Mouse (Mus musculus): Measurements from ENCODE around the gene Crb3. TPM values are rescaled to one million over a fixed set of nuclear protein-coding genes. Genes with fewer than 3 reads are reported as not detected.
A peak's percentile ranks its signal among the peaks of the same experiment; 100 is the strongest.

The Crb3 gene
- total RNA-seq, 2 experiments from 2014 or later: 0.71 to 1.2 TPM

DNA sequence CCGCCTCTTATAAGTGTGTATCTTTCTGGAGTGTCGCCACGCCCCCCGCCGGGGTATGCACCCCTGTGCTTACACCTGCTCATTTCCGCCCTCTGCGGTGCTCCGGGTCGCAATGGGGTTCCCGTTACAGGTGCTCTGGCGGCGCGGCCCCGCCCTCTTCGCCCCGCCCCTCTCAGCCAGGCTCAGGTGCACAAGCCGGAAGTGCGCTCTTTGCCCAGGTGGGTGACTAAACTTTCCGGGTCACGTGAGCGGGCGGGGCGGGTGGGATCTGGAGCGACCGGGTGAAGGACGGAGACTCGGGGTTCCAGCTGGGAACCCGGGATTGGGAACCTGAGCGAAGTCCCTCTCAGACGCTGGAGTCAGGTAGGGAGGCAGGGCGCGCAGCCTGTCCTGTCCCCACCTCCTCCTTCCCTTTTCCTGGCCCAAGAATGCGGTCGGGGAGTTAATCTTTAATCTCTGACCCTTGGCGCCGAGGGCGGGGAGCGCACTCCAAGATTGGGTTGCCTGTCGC, 3.2 kb downstream of the Crb3 start:
- DNase-seq (ENCODE audit: low spot score in 2 of 2): no peak

DNA sequence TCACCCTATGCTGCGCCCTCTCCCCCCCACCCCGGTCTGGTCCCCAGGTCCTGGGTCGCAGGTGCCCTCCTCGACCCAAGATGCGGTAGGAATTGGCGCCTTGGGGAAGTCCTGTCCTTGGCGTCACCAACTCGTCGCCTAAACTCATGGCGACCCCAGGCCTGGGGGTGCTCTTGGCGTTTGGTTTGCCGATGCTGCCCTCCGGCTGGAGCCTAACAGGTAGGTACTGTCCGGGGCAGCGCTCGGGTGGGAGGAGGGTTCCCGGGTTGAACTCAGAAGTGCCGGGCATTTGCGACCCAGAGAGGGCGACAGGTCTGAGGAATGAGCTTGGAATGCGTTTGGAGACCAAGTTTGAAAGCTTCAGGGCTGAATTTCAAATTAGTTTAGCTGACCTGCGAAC, 3.6 kb downstream of the Crb3 start:
- DNase-seq (ENCODE audit: low spot score in 2 of 2): no peak

DNA sequence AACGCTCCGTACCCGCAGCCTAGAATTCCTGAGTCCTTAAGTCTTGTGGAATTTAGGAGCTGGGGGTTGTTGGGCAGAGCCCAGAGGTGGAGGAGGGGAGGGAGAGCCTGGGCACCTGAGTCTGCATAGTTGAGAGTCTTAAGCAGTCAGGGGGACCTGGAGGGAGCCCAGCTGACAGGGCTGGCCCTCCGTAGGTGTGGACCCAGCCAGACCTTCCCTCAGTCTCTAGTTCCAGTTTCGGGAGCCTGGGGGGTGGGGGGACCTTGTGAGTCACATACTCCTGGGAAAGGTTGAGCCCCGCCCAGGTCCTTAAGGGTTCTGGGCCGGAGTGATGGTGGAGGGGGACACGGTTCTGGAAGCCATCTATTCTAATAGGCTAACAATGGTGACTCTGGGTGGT, 4.1 kb downstream of the Crb3 start:
- no peak for DNase-seq (ENCODE audit: low spot score in 2 of 2)

DNA sequence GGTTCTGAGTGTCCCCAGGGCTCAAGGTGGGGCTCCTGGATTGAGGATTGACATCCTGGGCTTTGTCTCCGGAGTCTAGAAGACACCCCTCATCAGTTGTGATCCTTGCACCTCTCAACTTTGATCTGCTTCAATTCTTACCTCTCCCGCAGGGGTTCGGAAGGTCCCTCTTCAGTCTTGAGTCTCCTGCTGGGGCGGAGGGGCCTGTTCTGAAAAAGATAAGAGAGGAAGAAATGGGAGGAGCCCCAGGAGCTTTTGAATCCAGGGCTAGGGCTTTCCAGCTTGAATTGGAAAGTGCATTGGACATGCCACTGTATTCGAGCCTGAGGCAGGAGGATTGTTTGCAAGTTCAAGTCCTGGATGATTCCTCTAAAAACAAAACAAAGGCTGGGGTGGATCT, 8.0 kb downstream of the Crb3 start:
- DNase-seq (ENCODE audit: low spot score in 2 of 2): no peak

DNA sequence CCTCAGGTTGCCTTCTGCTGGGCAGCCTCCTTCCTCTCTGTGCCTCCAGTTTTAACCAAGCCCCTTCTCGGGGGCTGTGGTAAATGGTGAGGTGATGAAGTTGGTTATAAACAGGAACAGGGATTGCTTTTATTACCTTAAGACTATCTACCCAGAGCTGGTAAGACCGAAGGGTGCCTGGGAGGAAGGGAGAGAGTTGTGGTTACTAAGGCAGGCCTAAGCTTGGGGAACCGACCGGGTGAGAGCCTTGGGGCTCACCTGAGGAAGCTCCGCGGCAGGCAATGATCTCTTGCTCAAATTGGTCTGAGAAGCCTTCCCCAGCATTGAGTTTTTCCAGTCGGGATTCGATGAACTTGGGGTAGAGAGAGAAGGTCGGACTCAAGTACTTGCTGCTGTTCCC, 11.4 kb downstream of the Crb3 start:
- DNase-seq (ENCODE audit: low spot score in 2 of 2): no peak

DNA sequence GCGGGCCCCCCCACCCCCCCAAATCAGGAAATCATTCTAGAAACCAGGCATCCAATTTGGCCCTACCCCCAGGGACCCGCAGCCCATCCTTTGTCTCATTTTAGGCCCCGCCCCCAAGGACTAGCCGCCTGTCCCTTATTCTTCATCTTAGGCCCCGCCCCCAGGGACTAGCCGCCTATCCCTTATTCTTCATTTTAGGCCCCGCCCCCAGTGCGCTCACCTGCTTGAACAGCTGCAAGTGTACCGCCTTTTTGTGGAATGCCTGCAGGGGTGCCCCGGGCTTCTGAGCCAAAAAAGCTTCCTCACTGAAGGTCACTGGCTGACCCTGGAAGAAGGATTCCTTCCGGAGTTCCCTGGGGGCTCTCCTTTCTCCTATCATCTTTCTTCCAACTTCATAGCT, 11.8 kb downstream of the Crb3 start:
- DNase-seq (ENCODE audit: low spot score in 2 of 2): no peak

DNA sequence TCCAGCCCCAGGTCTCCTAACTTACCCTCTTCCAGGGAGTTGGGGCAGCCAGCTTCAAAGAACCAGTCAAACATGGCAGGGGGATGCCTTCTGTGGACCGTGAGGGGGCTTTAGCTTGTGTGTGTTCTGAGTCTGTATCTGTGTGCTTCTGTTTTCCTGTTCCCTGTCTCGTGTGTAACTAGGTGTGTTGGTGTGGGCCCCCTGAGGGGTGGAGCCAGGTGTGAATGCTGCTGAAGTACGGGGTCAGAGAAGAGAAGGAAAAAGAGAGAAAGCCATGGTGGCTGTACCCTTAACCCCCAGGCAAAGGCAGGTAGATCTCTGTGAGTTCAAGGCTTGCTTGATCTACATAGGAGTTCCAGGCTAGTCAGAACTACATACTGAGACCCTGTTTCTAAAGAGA, 18.0 kb downstream of the Crb3 start:
- DNase-seq (ENCODE audit: low spot score in 2 of 2): no peak

DNA sequence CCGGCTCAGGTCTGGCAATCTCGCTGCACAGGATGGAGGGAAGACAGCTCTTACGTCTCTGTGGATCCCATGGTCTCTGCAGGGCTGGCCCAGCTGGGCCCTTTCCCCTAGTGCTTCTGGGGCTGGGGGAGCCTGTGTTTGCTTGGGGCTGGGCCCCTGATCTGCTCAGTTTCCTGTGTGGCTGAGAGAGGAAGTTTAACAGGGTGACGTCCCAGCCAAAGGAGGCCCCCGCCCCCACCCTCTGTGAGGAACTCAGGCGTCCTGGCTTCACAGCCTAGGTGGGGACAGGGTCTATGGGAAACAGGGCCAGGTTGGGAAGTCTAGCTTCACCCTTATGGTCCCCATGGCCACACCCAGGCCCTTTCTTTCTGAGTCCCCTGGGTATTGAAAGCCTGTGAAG, 19.4 kb downstream of the Crb3 start, which contains the start of gene Dennd1c:
Gene Dennd1c (minus strand): TSS at position 179 of the 400 bp plus-strand sequence.
- DNase-seq (ENCODE audit: low spot score in 2 of 2): no peak

DNA sequence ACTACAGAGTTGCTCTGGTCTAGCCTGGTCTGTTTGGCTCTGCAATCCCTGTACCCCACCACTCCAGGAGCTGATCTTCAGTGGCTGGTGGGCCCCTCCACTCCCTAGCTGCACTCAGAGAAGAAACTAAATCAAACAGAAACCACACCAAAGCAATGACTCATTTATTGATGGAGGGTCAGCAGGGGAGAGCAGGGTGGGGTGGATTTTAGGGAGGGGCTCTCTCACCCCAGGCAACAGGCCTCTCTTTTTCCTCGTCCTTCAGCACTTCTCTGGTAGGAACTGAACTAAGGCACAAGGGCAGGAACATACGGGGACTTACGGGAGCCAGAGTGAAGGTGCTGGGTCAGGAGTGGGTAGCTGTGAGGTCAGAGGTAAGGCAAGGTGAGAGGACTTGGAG, 21.0 kb downstream of the Crb3 start:
- DNase-seq (ENCODE audit: low spot score in 2 of 2): no peak

DNA sequence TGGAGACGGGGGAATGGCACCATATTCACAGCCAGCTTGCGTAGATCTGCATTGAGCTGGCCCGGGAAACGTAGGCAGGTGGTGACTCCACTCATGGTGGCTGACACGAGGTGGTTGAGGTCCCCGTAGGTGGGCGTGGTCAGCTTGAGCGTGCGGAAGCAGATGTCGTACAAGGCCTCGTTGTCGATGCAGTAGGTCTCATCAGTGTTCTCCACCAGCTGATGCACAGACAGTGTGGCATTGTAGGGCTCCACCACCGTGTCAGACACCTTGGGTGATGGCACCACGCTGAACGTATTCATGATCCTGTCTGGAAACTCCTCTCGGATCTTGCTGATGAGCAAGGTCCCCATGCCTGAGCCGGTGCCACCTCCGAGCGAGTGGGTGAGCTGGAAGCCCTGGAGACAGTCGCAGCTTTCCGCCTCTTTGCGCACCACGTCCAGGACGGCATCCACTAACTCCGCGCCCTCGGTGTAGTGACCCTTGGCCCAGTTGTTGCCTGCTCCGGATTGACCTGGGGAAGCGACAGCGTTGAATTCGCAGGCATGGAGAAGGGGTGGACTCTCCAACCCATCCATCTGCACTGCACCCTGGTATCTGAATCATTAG, 22.4 kb downstream of the Crb3 start:
- no peak for DNase-seq (ENCODE audit: low spot score in 2 of 2)

DNA sequence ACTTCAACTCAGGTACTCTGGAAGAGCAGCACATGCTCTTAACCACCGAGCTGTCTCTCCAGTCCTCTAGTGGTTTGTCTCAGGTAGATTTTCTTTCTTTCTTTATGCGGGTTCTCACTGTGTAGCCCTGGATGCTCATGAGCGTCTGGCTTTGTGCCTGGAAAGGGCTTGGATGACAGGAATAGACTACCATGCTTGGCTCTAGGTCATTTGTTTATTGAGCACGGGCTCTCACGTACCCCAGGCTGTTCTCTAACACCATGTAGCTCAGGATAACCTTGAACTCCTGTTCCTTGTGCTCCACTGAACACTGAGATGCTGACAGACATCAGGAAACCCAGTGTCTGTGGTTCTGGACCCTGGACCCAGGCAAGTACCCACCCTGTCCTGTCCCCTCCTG, 23.6 kb downstream of the Crb3 start:
- DNase-seq (ENCODE audit: low spot score in 2 of 2): no peak

DNA sequence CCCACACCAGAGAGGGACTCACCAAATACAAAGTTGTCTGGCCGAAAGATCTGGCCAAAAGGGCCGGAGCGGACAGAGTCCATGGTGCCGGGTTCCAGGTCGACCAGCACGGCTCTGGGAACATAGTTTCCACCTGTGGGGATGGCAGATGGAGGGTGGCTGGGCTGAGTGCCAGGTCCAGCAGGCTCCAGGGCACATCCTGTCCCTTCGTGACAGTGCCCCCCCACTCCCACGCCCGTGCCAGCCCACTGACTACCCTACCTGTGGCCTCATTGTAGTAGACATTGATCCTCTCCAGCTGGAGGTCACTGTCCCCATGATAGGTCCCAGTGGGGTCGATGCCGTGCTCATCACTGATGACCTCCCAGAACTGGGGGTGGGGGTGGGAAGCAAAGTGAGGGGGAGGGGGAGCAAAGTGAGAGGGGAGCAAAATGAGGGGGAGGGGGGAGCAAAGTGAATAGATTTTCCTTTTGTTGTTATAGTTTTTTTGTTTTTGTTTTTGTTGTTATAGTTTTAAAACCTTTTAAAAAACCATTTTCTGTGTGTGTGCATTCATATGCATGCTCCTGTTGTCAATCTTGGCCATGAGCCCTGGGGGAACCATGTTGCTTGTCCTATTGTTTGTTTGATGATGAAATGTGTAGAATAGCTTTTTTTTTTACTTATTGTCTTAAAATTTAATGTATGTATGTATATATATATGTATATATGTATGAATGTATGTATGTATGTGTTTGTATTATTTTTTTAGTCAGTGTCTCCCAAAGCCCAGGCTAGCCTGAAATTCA, 27.3 kb downstream of the Crb3 start:
- DNase-seq (ENCODE audit: low spot score in 2 of 2): no peak

DNA sequence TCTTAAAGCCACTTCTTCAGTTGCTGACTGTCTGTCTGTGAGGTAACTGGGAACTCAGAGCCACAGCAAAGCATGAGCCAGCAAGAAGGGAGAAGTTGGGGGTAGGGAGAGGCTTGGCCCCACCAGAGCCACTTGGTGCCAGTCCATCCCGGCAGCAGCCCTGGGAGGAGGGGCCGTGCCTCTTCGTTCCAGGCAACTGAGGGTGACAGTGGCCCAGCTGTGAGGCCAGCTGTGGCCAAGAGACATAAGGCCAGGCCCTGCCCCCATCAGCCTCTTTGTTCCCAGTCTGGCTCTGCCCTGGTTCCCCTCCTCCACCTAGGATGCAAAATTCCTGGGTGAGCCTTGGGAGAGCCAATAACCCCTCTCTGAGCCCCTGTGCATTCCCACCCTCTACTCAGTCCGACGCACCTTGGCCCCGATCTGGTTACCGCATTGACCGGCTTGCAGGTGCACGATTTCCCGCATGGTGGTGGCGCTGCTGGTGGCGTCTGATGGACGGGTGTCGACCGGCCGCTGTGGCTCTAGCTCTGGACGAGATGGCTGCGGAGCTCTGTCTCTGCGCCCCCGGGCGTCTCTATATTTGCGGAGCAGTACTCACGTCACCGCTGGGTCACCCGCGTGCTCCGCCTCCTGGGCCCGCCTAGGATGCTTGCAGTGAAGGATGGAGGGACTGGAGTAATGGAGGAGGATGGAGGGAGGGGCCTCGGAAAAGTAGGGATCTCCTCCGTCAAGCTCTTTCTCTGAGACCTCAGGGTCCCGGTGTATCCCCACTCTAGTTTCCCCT, 28.3 kb downstream of the Crb3 start, which contains the start of gene Tubb4a:
Gene Tubb4a (minus strand): TSS at position 734 of the 784 bp plus-strand sequence.
- DNase-seq (ENCODE audit: low spot score in 2 of 2): peak; percentile 86 to 93

DNA sequence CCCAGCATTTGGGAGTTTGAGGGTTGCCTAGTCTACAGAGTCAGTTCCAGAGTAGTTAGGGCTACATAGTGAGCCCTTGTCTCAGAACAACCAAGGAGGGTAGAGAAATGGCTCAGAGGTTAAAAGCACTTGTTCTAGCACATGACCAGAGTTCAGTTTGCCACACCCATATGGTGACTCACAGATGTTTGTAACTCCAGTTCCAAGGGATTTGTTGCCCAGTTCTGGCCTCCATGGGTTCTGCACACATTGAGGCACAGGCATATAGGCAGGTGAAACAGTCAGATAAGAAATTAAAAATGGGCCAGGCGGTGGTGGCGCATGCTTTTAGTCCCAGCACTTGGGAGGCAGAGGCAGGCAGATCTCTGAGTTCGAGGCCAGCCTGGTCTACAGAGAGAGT, 35.3 kb downstream of the Crb3 start:
- no peak for DNase-seq (ENCODE audit: low spot score in 2 of 2)

DNA sequence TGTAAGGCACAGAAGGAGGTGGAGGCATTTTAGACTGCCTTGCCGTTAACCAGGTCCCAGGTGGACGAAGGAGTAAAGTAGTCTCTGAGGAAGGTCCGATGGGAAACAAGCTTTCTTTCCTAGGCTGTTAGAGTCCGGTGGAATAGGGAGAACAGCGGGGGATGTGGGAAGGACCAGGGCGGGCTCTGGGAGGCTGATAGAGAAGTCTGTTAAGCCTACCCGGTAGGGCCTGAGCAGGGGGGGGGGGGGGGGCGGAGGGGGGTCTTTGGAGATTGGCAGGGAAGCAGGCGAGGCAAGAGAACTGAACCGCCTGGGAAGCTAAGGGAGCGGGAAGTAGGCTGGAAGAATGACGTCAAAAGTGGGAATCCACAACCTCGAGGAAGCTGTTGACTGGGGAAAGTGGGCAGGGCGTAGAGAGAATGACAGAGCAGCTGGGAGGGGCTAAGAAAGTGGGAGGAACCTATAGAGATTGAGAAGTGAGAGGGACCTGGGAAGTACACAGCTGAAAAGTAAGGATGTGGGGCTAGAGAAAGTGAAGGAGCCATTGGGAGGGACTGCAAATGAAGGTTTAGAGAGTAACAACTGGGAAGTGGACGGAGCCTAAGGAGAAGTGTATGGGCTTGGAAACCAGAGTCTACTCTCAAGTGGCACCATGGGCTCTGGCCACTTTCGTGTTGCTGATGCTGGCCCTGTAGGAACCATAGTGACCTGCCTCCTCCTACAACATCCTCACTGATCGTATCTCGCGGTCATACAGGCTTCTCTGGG, 37.1 kb downstream of the Crb3 start:
- no peak for DNase-seq (ENCODE audit: low spot score in 2 of 2)

DNA sequence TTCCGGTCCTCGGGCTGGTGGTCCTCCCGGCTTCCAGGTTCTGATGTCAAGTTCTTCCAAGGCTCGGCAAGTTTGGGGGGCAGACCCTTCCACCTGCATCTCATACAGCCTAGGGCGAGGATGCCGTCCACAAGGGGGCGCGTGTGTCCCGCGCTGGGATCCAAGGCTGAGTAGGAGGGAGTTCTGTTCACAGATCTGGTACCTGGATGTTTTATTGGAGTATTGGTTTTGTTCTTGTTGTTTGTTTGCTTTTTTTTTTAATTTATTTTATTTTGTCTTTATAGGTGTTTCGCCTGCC, 37.7 kb downstream of the Crb3 start:
- peak; percentile 67 to 90 for DNase-seq (ENCODE audit: low spot score in 2 of 2)

DNA sequence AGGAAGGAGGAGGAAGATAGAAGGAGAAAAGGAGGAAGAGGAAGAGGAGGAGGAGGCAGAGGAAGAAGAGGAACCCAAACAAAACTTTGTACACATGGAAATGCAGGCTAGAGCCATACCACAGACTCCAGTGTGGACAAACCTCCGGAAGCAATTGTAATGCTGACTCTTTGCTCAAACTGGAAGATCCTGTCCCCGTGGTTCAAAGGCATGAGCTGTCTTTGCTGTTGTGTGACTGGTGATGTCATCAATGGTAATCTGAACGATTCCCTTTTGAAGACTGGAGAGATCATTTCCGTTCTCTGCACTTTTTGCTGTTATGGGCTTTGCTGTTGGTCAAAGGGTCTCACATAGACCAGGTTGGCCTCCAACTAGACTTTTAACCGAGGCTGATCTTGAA, 39.4 kb downstream of the Crb3 start:
- no peak for DNase-seq (ENCODE audit: low spot score in 2 of 2)

DNA sequence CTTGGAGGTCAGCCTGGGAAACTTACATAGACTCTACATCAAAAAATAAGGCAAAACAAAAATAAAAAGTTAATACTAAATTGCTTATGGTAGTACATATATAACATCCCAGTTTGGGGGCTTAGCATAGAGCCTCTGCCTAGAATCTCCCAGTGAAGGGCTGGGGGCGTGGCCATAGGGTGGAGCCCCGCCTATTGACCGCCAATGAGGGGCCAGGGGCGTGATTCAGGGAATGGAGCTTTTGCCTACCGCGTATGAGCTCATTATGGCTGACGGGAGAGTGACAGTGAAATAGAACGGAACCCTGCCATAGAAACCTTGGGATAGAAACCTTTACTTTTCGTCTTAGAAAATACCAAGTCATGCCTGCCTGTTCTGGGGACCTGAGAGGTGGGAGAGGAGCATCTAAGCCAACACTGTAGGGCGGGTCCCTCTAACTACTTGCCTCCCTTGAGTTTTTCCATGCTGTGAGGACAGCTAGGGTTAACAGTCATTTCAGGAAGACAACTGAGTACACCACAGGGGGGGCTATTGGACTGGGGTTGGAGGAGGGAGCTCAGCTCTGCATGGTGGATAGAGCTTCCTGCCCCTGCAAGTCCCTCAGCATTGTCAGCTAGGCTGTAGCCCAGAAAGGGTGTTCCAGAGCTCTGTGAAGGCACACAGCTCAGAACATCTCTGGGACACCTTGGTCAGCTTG, 40.9 kb downstream of the Crb3 start:
- no peak for DNase-seq (ENCODE audit: low spot score in 2 of 2)

DNA sequence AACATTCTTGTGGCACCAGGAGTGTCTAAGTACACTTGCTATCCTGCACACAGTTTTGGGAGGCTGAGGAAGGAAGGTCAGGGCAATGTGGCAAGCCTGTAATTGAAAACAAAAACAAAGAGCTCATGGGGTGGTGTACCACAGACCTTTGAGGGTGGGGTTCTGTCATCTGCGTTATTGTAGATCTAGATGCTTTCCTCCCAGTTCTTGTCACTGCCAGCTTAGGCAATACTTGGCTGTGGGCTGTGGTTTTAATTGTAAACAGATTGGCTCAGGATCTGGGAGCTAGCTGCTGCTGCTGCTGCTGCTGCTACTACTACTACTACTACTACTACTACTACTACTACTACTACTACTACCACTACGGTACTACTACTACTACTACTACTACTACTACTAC, 43.4 kb downstream of the Crb3 start:
- no peak for DNase-seq (ENCODE audit: low spot score in 2 of 2)

DNA sequence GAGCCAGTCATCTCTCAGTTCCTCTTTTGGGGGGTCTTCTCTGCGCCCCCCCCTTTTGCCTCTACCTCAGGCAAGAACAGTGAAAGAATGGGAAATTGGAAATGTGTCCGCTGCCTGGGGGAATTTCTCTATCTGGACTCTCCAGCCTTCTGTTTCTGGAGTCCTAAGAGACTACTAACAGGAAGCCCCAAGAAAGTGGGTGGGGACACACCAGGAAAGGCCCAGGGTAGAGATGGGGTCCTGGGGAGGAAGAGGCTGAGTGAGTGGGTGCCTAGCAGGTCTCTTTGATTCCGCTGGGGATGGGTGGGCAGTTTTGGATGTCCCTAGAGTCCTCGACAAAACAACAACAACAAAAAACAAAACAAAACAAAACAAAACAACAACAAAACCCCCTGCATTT, 45.6 kb downstream of the Crb3 start:
- DNase-seq (ENCODE audit: low spot score in 2 of 2): no peak
